28 mouse cellular contexts compared by ENCODE assay signal in the genomic region with DNA sequence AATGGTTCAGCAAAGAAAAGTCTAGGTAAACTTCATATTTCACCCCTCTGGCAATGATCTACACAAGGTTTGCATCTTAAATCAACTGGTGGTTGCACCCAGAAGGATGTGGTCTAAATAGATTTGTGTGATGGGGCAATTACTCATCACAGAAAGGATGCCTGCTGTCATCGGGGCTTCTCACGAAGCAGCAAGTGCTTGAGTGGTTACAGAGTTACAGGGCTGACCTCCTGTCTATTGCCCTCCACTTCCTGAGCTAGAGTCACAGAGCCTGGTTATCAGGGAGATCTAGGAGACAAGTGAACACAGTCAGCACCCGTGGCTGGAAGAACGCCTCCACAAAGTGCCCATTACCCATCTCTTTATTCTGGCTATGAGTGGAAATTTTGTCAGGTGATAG.
DNase-seq lines count a peak whose midpoint lies in the region; ATAC-seq and TF ChIP-seq lines count a peak whose summit lies in the region.
"Had no signal": no experiment of that assay in that cellular context is flagged by ENCODE, and none has a peak within 500 bp of the region (broad histone marks: within the 10 kb centered on the region; RNA-seq: fewer than 3 reads in every experiment).

No protein-coding gene starts in this region.

- H3ac ChIP-seq in C2C12 (ENCODE audit: control insufficient read depth, insufficient read length, low read depth): no peak overlapping the region
- H3ac ChIP-seq in myocyte (ENCODE audit: control insufficient read depth, insufficient read length): no peak overlapping the region

- DNase-seq in induced T-regulatory cell, adult 2 months (ENCODE audit: low read depth): peak; percentile 3
- no peak for DNase-seq in layer of hippocampus, adult 2 months (ENCODE audit: low spot score in 2 of 2)
- no peak for DNase-seq in cerebellum, adult 9-10 months
- DNase-seq in heart, adult 2 months: no peak
- DNase-seq: adrenal gland, adult 2 months; adrenal gland, postnatal 36 days; B cell, adult 2 months; cerebellum, adult 2 months; cerebellum, postnatal 25 days; gastrocnemius, postnatal 36 days; heart, postnatal 10 days; kidney, adult 8-10 months; kidney, postnatal 10 days; lung, postnatal 36 days; midbrain, embryonic 14.5 days; right cerebral cortex, postnatal 25 days had no signal

- no peaks in the 10 kb centered on the region for H3K79me3 ChIP-seq in C2C12 (ENCODE audit: low read depth)

- no peak for TF ChIP-seq POLR2A in myocyte (IDR thresholded peaks at IDR 0.05; ENCODE audit: insufficient read length, low read depth)
- TF ChIP-seq POLR2A in heart, adult 2 months (IDR thresholded peaks at IDR 0.05; ENCODE audit: insufficient read depth, low read depth, low read length): no peak

- peak; percentile 71 for ATAC-seq in activated CD4-positive, CD25-positive, alpha-beta regulatory T cell, adult 4 months
- ATAC-seq: forebrain, embryonic 14.5 days; hindbrain, embryonic 16.5 days; intestine, embryonic 16.5 days had no signal

- intact Hi-C loops in heart, adult 2 months (cut with DNase I): no loop called here

- H3K27ac ChIP-seq in layer of hippocampus, adult 2 months: no peak overlapping the region
- H3K27ac ChIP-seq in heart, adult 2 months: no peak overlapping the region
- H3K27ac ChIP-seq: embryonic facial prominence, embryonic 12.5 days; heart, embryonic 13.5 days; limb, embryonic 12.5 days; liver, embryonic 15.5 days; lung, embryonic 15.5 days; neural tube, embryonic 15.5 days had no signal

- TF ChIP-seq EP300 in heart, adult 2 months (IDR thresholded peaks at IDR 0.05; ENCODE audit: insufficient read depth, low read depth, low read length): no peak

- no peaks in the 10 kb centered on the region for H3K4me1 ChIP-seq in heart, adult 2 months (ENCODE audit: control insufficient read depth, insufficient read depth, low read length)
- H3K4me1 ChIP-seq: embryonic facial prominence, embryonic 12.5 days; heart, embryonic 13.5 days; limb, embryonic 12.5 days; liver, embryonic 15.5 days; lung, embryonic 15.5 days; neural tube, embryonic 15.5 days had no signal

- H3K4me3 ChIP-seq in C2C12 (ENCODE audit: insufficient read depth, poor library complexity, severe bottlenecking): no peak overlapping the region
- H3K4me3 ChIP-seq in myocyte: no peak overlapping the region
- H3K4me3 ChIP-seq in layer of hippocampus, adult 2 months: no peak overlapping the region
- no peak overlapping the region for H3K4me3 ChIP-seq in heart, adult 2 months
- H3K4me3 ChIP-seq: embryonic facial prominence, embryonic 12.5 days; heart, embryonic 13.5 days; limb, embryonic 12.5 days; liver, embryonic 15.5 days; lung, embryonic 15.5 days; neural tube, embryonic 15.5 days had no signal

- H3K79me2 ChIP-seq in C2C12 (ENCODE audit: control insufficient read depth, insufficient read depth): no peaks in the 10 kb centered on the region
- H3K79me2 ChIP-seq in myocyte (ENCODE audit: control insufficient read depth, insufficient read depth): no peaks in the 10 kb centered on the region
- H3K79me2 ChIP-seq in heart, adult 2 months (replicated peaks; ENCODE audit: control insufficient read depth, insufficient read depth, low read length): no peaks in the 10 kb centered on the region

- H3K36me3 ChIP-seq in C2C12 (ENCODE audit: control insufficient read depth, insufficient read depth) (no peaks in the 10 kb centered on the region), myocyte (ENCODE audit: control insufficient read depth, insufficient read depth) (no peaks in the 10 kb centered on the region)
- no peaks in the 10 kb centered on the region for H3K36me3 ChIP-seq in heart, adult 2 months (ENCODE audit: control insufficient read depth, insufficient read depth, low read length)
- H3K36me3 ChIP-seq: embryonic facial prominence, embryonic 12.5 days; heart, embryonic 13.5 days; limb, embryonic 12.5 days; liver, embryonic 15.5 days; lung, embryonic 15.5 days; neural tube, embryonic 15.5 days had no signal

- 31% methylated on average over 4 of the region's 4 CpGs for WGBS in heart, adult 2 months

- no peak for TF ChIP-seq CTCF in C2C12 (IDR thresholded peaks at IDR 0.05; ENCODE audit: control insufficient read depth, insufficient read depth, insufficient read length)
- no peak for TF ChIP-seq CTCF in layer of hippocampus, adult 2 months (conservative IDR thresholded peaks at IDR 0.05)
- TF ChIP-seq CTCF in heart, adult 2 months (IDR thresholded peaks at IDR 0.05): no peak

- no peak overlapping the region for H3K9ac ChIP-seq in heart, adult 2 months (ENCODE audit: low read depth, low read length)
- H3K9ac ChIP-seq: embryonic facial prominence, embryonic 12.5 days; heart, embryonic 13.5 days; limb, embryonic 12.5 days; liver, embryonic 15.5 days; lung, embryonic 15.5 days; neural tube, embryonic 15.5 days had no signal

- H3K27me3 ChIP-seq in C2C12 (ENCODE audit: control insufficient read depth, insufficient read depth, insufficient read length) (no peaks in the 10 kb centered on the region), myocyte (ENCODE audit: control insufficient read depth, insufficient read depth, insufficient read length) (no peaks in the 10 kb centered on the region)
- H3K27me3 ChIP-seq in heart, adult 2 months (ENCODE audit: control insufficient read depth, insufficient read depth, low read length): no peaks in the 10 kb centered on the region
- H3K27me3 ChIP-seq: embryonic facial prominence, embryonic 12.5 days; limb, embryonic 12.5 days; liver, embryonic 15.5 days; neural tube, embryonic 15.5 days had no signal

- peak overlapping the region; percentile 12 for H3K4me2 ChIP-seq in myocyte (ENCODE audit: low read depth)
- H3K4me2 ChIP-seq: embryonic facial prominence, embryonic 12.5 days; heart, embryonic 13.5 days; limb, embryonic 12.5 days; liver, embryonic 15.5 days; lung, embryonic 15.5 days; neural tube, embryonic 15.5 days had no signal

TF ChIP-seq in C2C12, 6 proteins besides CTCF, POLR2A, EP300 and RAD21:
- peak; percentile 97 for TF ChIP-seq FOSL1 (IDR thresholded peaks at IDR 0.05; ENCODE audit: insufficient read depth, low read length, poor library complexity, severe bottlenecking)
- TF ChIP-seq MAX (IDR thresholded peaks at IDR 0.05): no peak
- TF ChIP-seq CEBPB (IDR thresholded peaks at IDR 0.05; ENCODE audit: low read depth): peak; percentile 13
- TF ChIP-seq MYOG (IDR thresholded peaks at IDR 0.05; ENCODE audit: control insufficient read depth, extremely low read depth, insufficient read length): no peak
- no peak for TF ChIP-seq USF1 (IDR thresholded peaks at IDR 0.05; ENCODE audit: low read depth)
- peak; percentile 83 for TF ChIP-seq MYOD1 (IDR thresholded peaks at IDR 0.05; ENCODE audit: control insufficient read depth, insufficient read length, low read depth)

TF ChIP-seq in myocyte, 11 proteins besides CTCF, POLR2A, EP300 and RAD21:
- TF ChIP-seq CEBPB (IDR thresholded peaks at IDR 0.05; ENCODE audit: insufficient read depth, poor library complexity, severe bottlenecking): 0 out of 2 replicates have a peak, but pooled peaks have one; percentile 40
- TF ChIP-seq MYOG (IDR thresholded peaks at IDR 0.05; ENCODE audit: control insufficient read depth in 1 of 3, insufficient read depth in 1 of 3, insufficient read length in 2 of 3, low read depth in 2 of 3): peak in 1 of 3 experiments; percentile 16
- no peak for TF ChIP-seq SRF (IDR thresholded peaks at IDR 0.05; ENCODE audit: control insufficient read depth, insufficient read length, low read depth)
- peak in 1 of 3 experiments; percentile 76 for TF ChIP-seq MYOD1 (IDR thresholded peaks at IDR 0.05; ENCODE audit: control insufficient read depth in 1 of 3, insufficient read length in 2 of 3, low read depth in 2 of 3)
- peak; percentile 13 for TF ChIP-seq TCF12 (IDR thresholded peaks at IDR 0.05; ENCODE audit: insufficient read depth, poor library complexity, severe bottlenecking)
- TF ChIP-seq REST (IDR thresholded peaks at IDR 0.05; ENCODE audit: insufficient read depth, insufficient read length): no peak
- TF ChIP-seq TCF3 (IDR thresholded peaks at IDR 0.05; ENCODE audit: insufficient read length, low read depth): no peak
